Mouse (Mus musculus) limb, embryonic 13.5 days (tissue): Measurements from ENCODE around the gene Ihh. TPM values are rescaled to one million over a fixed set of nuclear protein-coding genes. Genes with fewer than 3 reads are reported as not detected.

Experiments
- ATAC-seq: fragments of 200-750 bp; cut with Nextera tagmentation; 2 replicates; pipeline ENCODE4 v1.8.0; 2017; ENCODE audit warnings: low read depth, moderate number of reproducible peaks, moderate TSS enrichment; ENCODE audit not compliant: low FRiP score
- H3K27ac ChIP-seq: fragments of 300-500 bp; sonication (generic); 2 replicates; pipeline ENCODE4 v1.5.1; 2015; ENCODE audit warnings: inconsistent platforms, mild to moderate bottlenecking, moderate library complexity
- H3K27me3 ChIP-seq: fragments of 300-500 bp; sonication (generic); 2 replicates; pipeline ENCODE4 v1.6.1; 2015; ENCODE audit warnings: mild to moderate bottlenecking, inconsistent platforms
- H3K36me3 ChIP-seq: fragments of 300-500 bp; sonication (generic); 2 replicates; pipeline ENCODE4 v1.6.1; 2015; ENCODE audit warnings: inconsistent platforms, mild to moderate bottlenecking, moderate library complexity
- H3K4me1 ChIP-seq: fragments of 300-500 bp; sonication (generic); 2 replicates; pipeline ENCODE4 v1.6.1; 2015; ENCODE audit warnings: inconsistent platforms
- H3K4me2 ChIP-seq: fragments of 300-500 bp; sonication (generic); replicated peaks from 2 replicates; pipeline ENCODE4 v1.6.1; 2015; ENCODE audit warnings: inconsistent platforms, mild to moderate bottlenecking, moderate library complexity
- H3K4me3 ChIP-seq: fragments of 300-500 bp; sonication (generic); 2 replicates; pipeline ENCODE4 v1.5.1; 2015; ENCODE audit warnings: moderate library complexity, mild to moderate bottlenecking, inconsistent platforms
- H3K9ac ChIP-seq: fragments of 300-500 bp; sonication (generic); 2 replicates; pipeline ENCODE4 v1.6.1; 2015; ENCODE audit warnings: mild to moderate bottlenecking, inconsistent platforms
- H3K9me3 ChIP-seq: fragments of 300-500 bp; sonication (generic); 2 replicates; pipeline ENCODE4 v1.6.1; 2016; ENCODE audit warnings: inconsistent platforms
- WGBS: fragments of 180-500 bp; shearing (Covaris S2); methylation state at CpG from one replicate; pipeline ENCODE4 v1.1.7; 2015; 5-methylcytosine and 5-hydroxymethylcytosine counted together
- polyA plus RNA-seq: library from polyadenylated mRNA; unstranded; fragments of >200 nt; fragmentation: Nextera tagmentation; extraction: Ambion mirVana; gene quantifications from 2 replicates; pipeline ENCODE4 v1.2.1, GENCODE M21; 2015

Gene Ihh
- polyA plus RNA-seq, 1 experiment from 2014 or later = 8.6 TPM

- H3K27me3 ChIP-seq = peaks cover 32% of the 10 kb centered on the region
- H3K9me3 ChIP-seq = no peaks in the 10 kb centered on the region
- H3K9ac ChIP-seq = no peak overlapping the region
- H3K4me3 ChIP-seq = no peak overlapping the region
- H3K4me1 ChIP-seq = peaks cover 15% of the 10 kb centered on the region
- H3K36me3 ChIP-seq = no peaks in the 10 kb centered on the region
- H3K27ac ChIP-seq = no peak overlapping the region
- 78% methylated on average over 5 of the region's 5 CpGs for WGBS
- ATAC-seq = no peak
- no peak overlapping the region for H3K4me2 ChIP-seq
Observed at GRCm38 (mm10) chr1:74962126-74962852, 10.8 kb upstream of the Ihh start.

GRCm38 (mm10) chr1:74961722-74962121 lies 10.2 kb upstream of the Ihh start:
- Histone ChIP-seq H3K36me3 (no peaks in the 10 kb centered on the region), H3K4me1 (peaks cover 15% of the 10 kb centered on the region), H3K27me3 (peaks cover 38% of the 10 kb centered on the region), H3K9ac (no peak overlapping the region), H3K4me2 (no peak overlapping the region), H3K9me3 (no peaks in the 10 kb centered on the region), H3K4me3 (no peak overlapping the region), H3K27ac (no peak overlapping the region)
- ATAC-seq = no peak
- 85% methylated on average over 7 of the region's 7 CpGs for WGBS

GRCm38 (mm10) chr1:74960059-74960458 lies 8.6 kb upstream of the Ihh start:
- Histone ChIP-seq H3K27ac (no peak overlapping the region), H3K4me2 (no peak overlapping the region), H3K36me3 (no peaks in the 10 kb centered on the region), H3K9ac (no peak overlapping the region), H3K27me3 (peaks cover 50% of the 10 kb centered on the region), H3K9me3 (no peaks in the 10 kb centered on the region), H3K4me1 (peaks cover 10% of the 10 kb centered on the region), H3K4me3 (no peak overlapping the region)
- no peak for ATAC-seq
- WGBS = 80% methylated on average over 7 of the region's 7 CpGs

- peak overlapping the region; percentile 61 for H3K9ac ChIP-seq
- H3K27ac ChIP-seq = no peak overlapping the region
- H3K36me3 ChIP-seq = no peaks in the 10 kb centered on the region
- no peak for ATAC-seq
- H3K4me3 ChIP-seq = peak overlapping the region; percentile 47
- H3K4me2 ChIP-seq = peak overlapping the region; percentile 76
- WGBS = 1% methylated on average over 83 of the region's 84 CpGs
- no peaks in the 10 kb centered on the region for H3K9me3 ChIP-seq
- H3K4me1 ChIP-seq = peaks cover 28% of the 10 kb centered on the region
- H3K27me3 ChIP-seq = peaks cover 99% of the 10 kb centered on the region
Observed at GRCm38 (mm10) chr1:74950576-74951490, 639 bp downstream of the Ihh start.

GRCm38 (mm10) chr1:74950066-74950465 lies 1.4 kb downstream of the Ihh start:
- WGBS = 3% methylated on average over 16 of the region's 16 CpGs
- peak overlapping the region; percentile 47 for H3K4me3 ChIP-seq
- peak overlapping the region; percentile 61; the same call in 1 of the 2 replicates for H3K9ac ChIP-seq
- peak overlapping the region; percentile 76 for H3K4me2 ChIP-seq
- peaks cover 28% of the 10 kb centered on the region for H3K4me1 ChIP-seq
- H3K9me3 ChIP-seq = no peaks in the 10 kb centered on the region
- ATAC-seq = no peak
- H3K36me3 ChIP-seq = no peaks in the 10 kb centered on the region
- no peak overlapping the region for H3K27ac ChIP-seq
- peaks cover 100% of the 10 kb centered on the region for H3K27me3 ChIP-seq

- H3K9ac ChIP-seq = peak overlapping the region; percentile 61; the same call in 1 of the 2 replicates
- no peaks in the 10 kb centered on the region for H3K9me3 ChIP-seq
- H3K4me3 ChIP-seq = peak overlapping the region; percentile 47
- H3K27me3 ChIP-seq = peaks cover 100% of the 10 kb centered on the region
- WGBS = 3% methylated on average over 24 of the region's 24 CpGs
- H3K4me1 ChIP-seq = peaks cover 28% of the 10 kb centered on the region
- H3K36me3 ChIP-seq = no peaks in the 10 kb centered on the region
- no peak for ATAC-seq
- peak overlapping the region; percentile 76 for H3K4me2 ChIP-seq
- H3K27ac ChIP-seq = no peak overlapping the region
Observed at GRCm38 (mm10) chr1:74949666-74950050, 1.8 kb downstream of the Ihh start.

GRCm38 (mm10) chr1:74948784-74949665 lies 2.4 kb downstream of the Ihh start:
- 2% methylated on average over 20 of the region's 20 CpGs for WGBS
- H3K27me3 ChIP-seq = peaks cover 100% of the 10 kb centered on the region
- H3K36me3 ChIP-seq = no peaks in the 10 kb centered on the region
- no peak for ATAC-seq
- H3K9ac ChIP-seq = peak overlapping the region; percentile 61; the same call in 1 of the 2 replicates
- peak overlapping the region; percentile 76 for H3K4me2 ChIP-seq
- no peak overlapping the region for H3K27ac ChIP-seq
- H3K9me3 ChIP-seq = no peaks in the 10 kb centered on the region
- H3K4me1 ChIP-seq = peaks cover 28% of the 10 kb centered on the region
- H3K4me3 ChIP-seq = peak overlapping the region; percentile 47

GRCm38 (mm10) chr1:74947986-74948670 lies 3.3 kb downstream of the Ihh start:
- Histone ChIP-seq H3K4me2 (peak overlapping the region; percentile 76), H3K9me3 (no peaks in the 10 kb centered on the region), H3K27me3 (peaks cover 100% of the 10 kb centered on the region), H3K4me3 (peak overlapping the region; percentile 31), H3K27ac (no peak overlapping the region), H3K9ac (peak overlapping the region; percentile 25), H3K36me3 (no peaks in the 10 kb centered on the region), H3K4me1 (peaks cover 28% of the 10 kb centered on the region)
- 1% methylated on average over 41 of the region's 41 CpGs for WGBS
- ATAC-seq = no peak

- 64% methylated on average over 12 of the region's 12 CpGs for WGBS
- H3K36me3 ChIP-seq = no peaks in the 10 kb centered on the region
- no peak overlapping the region for H3K27ac ChIP-seq
- H3K9ac ChIP-seq = no peak overlapping the region
- ATAC-seq = no peak
- no peak overlapping the region for H3K4me3 ChIP-seq
- no peaks in the 10 kb centered on the region for H3K4me1 ChIP-seq
- no peaks in the 10 kb centered on the region for H3K9me3 ChIP-seq
- peaks cover 90% of the 10 kb centered on the region for H3K27me3 ChIP-seq
- no peak overlapping the region for H3K4me2 ChIP-seq
Observed at GRCm38 (mm10) chr1:74941651-74942360, 9.7 kb downstream of the Ihh start.

GRCm38 (mm10) chr1:74939762-74940161 lies 11.7 kb downstream of the Ihh start:
- Histone ChIP-seq H3K9ac (no peak overlapping the region), H3K36me3 (no peaks in the 10 kb centered on the region), H3K4me1 (no peaks in the 10 kb centered on the region), H3K4me2 (no peak overlapping the region), H3K27me3 (peaks cover 85% of the 10 kb centered on the region), H3K27ac (no peak overlapping the region), H3K9me3 (no peaks in the 10 kb centered on the region), H3K4me3 (no peak overlapping the region)
- no peak for ATAC-seq
- WGBS = 2% methylated on average over 3 of the region's 3 CpGs
